Mouse (Mus musculus) ES-E14 (cell line): ENCODE measurements around the gene Fam83g. TPM values are rescaled to one million over a fixed set of nuclear protein-coding genes. Genes with fewer than 3 reads are reported as not detected.

Experiments
- DNase-seq: peaks from one replicate; pipeline ENCODE4 v3.0.0-alpha.2; 2013; ENCODE audit warnings: low read depth, low spot score
- H3K27ac ChIP-seq: 2 replicates; pipeline ENCODE4 v1.5.1; 2012; ENCODE audit warnings: low read depth, mild to moderate bottlenecking, low read length, moderate library complexity, mixed read lengths; ENCODE audit not compliant: poor library complexity, insufficient read depth, severe bottlenecking
- H3K36me3 ChIP-seq: 2 replicates; pipeline ENCODE4 v1.6.1; 2012; ENCODE audit warnings: mild to moderate bottlenecking, low read length, moderate library complexity, mixed read lengths; ENCODE audit not compliant: control insufficient read depth, poor library complexity, insufficient read depth, severe bottlenecking
- H3K4me1 ChIP-seq, 2 experiments: fragments of 150-350 bp in 1 of 2; sonication (generic) in 1 of 2; 2 replicates each; pipeline ENCODE4 v1.6.1; 2012; ENCODE audit warnings: low read length in 2 of 2, mild to moderate bottlenecking in 1 of 2, mixed read lengths in 1 of 2; ENCODE audit not compliant: control insufficient read depth in 2 of 2, insufficient read depth in 2 of 2, poor library complexity in 1 of 2
- H3K4me3 ChIP-seq, 2 experiments: fragments of 150-350 bp in 1 of 2; sonication (generic) in 1 of 2; 2 replicates each; pipeline ENCODE4 v1.5.1; 2012; ENCODE audit warnings: low read length in 2 of 2, low read depth in 1 of 2, mild to moderate bottlenecking in 1 of 2, mixed read lengths in 1 of 2; ENCODE audit not compliant: insufficient read depth in 1 of 2, poor library complexity in 1 of 2, severe bottlenecking in 1 of 2
- H3K9ac ChIP-seq: 2 replicates; pipeline ENCODE4 v1.6.1; 2012; ENCODE audit warnings: low read depth, mild to moderate bottlenecking, low read length, mixed read lengths; ENCODE audit not compliant: poor library complexity, insufficient read depth, severe bottlenecking
- H3K9me3 ChIP-seq: fragments of 150-350 bp; sonication (generic); 2 replicates; pipeline ENCODE4 v1.6.1; 2012; ENCODE audit warnings: low read depth, mild to moderate bottlenecking, low read length; ENCODE audit not compliant: control insufficient read depth, insufficient read depth
- CHD2 ChIP-seq: IDR thresholded peaks from 2 replicates; pipeline ENCODE4 v1.6.1; 2014; ENCODE audit warnings: mild to moderate bottlenecking, low read depth, low read length, inconsistent platforms
- HCFC1 ChIP-seq: IDR thresholded peaks from 2 replicates; pipeline ENCODE4 v1.6.1; 2012; ENCODE audit warnings: low read length, inconsistent platforms, borderline replicate concordance; ENCODE audit not compliant: insufficient read depth
- MAFK ChIP-seq: IDR thresholded peaks from 2 replicates; pipeline ENCODE4 v1.6.1; 2014; ENCODE audit warnings: mild to moderate bottlenecking, low read depth, low read length, inconsistent platforms; ENCODE audit not compliant: insufficient read depth
- ZC3H11A ChIP-seq: IDR thresholded peaks from 2 replicates; pipeline ENCODE4 v1.6.1; 2012; ENCODE audit warnings: low read depth, mild to moderate bottlenecking, inconsistent platforms, low read length, borderline replicate concordance
- ZNF384 ChIP-seq: IDR thresholded peaks from 2 replicates; pipeline ENCODE4 v1.6.1; 2012; ENCODE audit warnings: low read depth, low read length, inconsistent platforms
- in situ Hi-C, 2 experiments: fragments of 600-800 bp; cut with MboI; formaldehyde crosslinking; loops; one replicate each; pipeline ENCODE4 v1.15.1; 2025; ENCODE audit warnings: low sequenced_read_pairs in 2 of 2, inconsistent platforms in 1 of 2; ENCODE audit not compliant: unreplicated experiment in 2 of 2
- total RNA-seq: library from RNA; depleted of rRNA; stranded (reverse); fragments of 300-350 nt; gene quantifications from 2 replicates; pipeline ENCODE4 v1.2.3, GENCODE M21; 2012

Fam83g gene
- total RNA-seq, 1 experiment = 9.4 TPM

GRCm38 (mm10) chr11:61643184-61643961 is 40.5 kb upstream of the Fam83g start:
- Histone ChIP-seq H3K36me3 (no peaks in the 10 kb centered on the region), H3K4me1 (peaks cover 0 to 3% of the 10 kb centered on the region in 2 experiments; a peak in 1 of 4 replicates), H3K9me3 (no peaks in the 10 kb centered on the region), H3K9ac (no peak overlapping the region), H3K27ac (no peak overlapping the region), H3K4me3 (no peak overlapping the region)
- in situ Hi-C loops = no loop called here
- DNase-seq = no peak
- TF ChIP-seq MAFK (no peak), ZC3H11A (no peak), HCFC1 (no peak), ZNF384 (no peak), CHD2 (no peak)

GRCm38 (mm10) chr11:61644576-61645326 is 39.1 kb upstream of the Fam83g start:
- Histone ChIP-seq H3K36me3 (no peaks in the 10 kb centered on the region), H3K4me1 (peaks cover 0 to 3% of the 10 kb centered on the region in 2 experiments; a peak in 1 of 4 replicates), H3K4me3 (no peak overlapping the region), H3K9ac (no peak overlapping the region), H3K27ac (no peak overlapping the region), H3K9me3 (no peaks in the 10 kb centered on the region)
- no peak for TF ChIP-seq ZNF384
- TF ChIP-seq CHD2 = no peak
- no peak for TF ChIP-seq HCFC1
- no peak for TF ChIP-seq ZC3H11A
- TF ChIP-seq MAFK = no peak
- in situ Hi-C loops = no loop called here
- DNase-seq = no peak

- DNase-seq = no peak
- TF ChIP-seq MAFK = no peak
- no peak for TF ChIP-seq HCFC1
- TF ChIP-seq ZNF384 = no peak
- no peak for TF ChIP-seq CHD2
- TF ChIP-seq ZC3H11A = no peak
Measured at GRCm38 (mm10) chr11:61645357-61645857, 38.5 kb upstream of the Fam83g start.

GRCm38 (mm10) chr11:61646499-61647039 is 37.3 kb upstream of the Fam83g start:
- Histone ChIP-seq H3K4me3 (no peak overlapping the region), H3K9ac (no peak overlapping the region), H3K9me3 (no peaks in the 10 kb centered on the region), H3K36me3 (no peaks in the 10 kb centered on the region), H3K4me1 (peaks cover 0 to 3% of the 10 kb centered on the region in 2 experiments; a peak in 1 of 4 replicates), H3K27ac (no peak overlapping the region)
- no peak for DNase-seq
- no peak for TF ChIP-seq ZNF384
- no peak for TF ChIP-seq ZC3H11A
- TF ChIP-seq CHD2 = no peak
- TF ChIP-seq HCFC1 = no peak
- TF ChIP-seq MAFK = no peak
- in situ Hi-C loops = no loop called here

More at GRCm38 (mm10) chr11:61645357-61645857, 38.5 kb upstream of the Fam83g start:
- no peak overlapping the region for H3K27ac ChIP-seq
- no peaks in the 10 kb centered on the region for H3K9me3 ChIP-seq
- no peak overlapping the region for H3K4me3 ChIP-seq
- no peaks in the 10 kb centered on the region for H3K36me3 ChIP-seq
- in situ Hi-C loops = no loop called here
- peaks cover 0 to 3% of the 10 kb centered on the region in 2 experiments; a peak in 1 of 4 replicates for H3K4me1 ChIP-seq
- H3K9ac ChIP-seq = no peak overlapping the region
